Mouse (Mus musculus): ENCODE results near the gene Cyp2c66.
"Not testable (repeated sequence)": the region's sequence is repeated elsewhere in the genome, so short reads cannot be mapped to it uniquely, and the experiment has no call there.

Gene Cyp2c66

GRCm38 (mm10) chr19:39113644-39114043 is at the start of gene Cyp2c66:
Gene Cyp2c66 (plus strand): TSS chr19:39113898.
- no peak for DNase-seq

GRCm38 (mm10) chr19:39098779-39099178 is 14.9 kb upstream of the Cyp2c66 start:
- DNase-seq = not testable (repeated sequence)

GRCm38 (mm10) chr19:39156836-39157235 is 43.1 kb downstream of the Cyp2c66 start:
- DNase-seq = not testable (repeated sequence)

Measured in kidney, adult 11 months (tissue).